Mouse (Mus musculus): ENCODE measurements around the gene Tmem108. TPM values are rescaled to one million over a fixed set of nuclear protein-coding genes. Genes with fewer than 3 reads are reported as not detected.

The Tmem108 gene
- total RNA-seq, 2 experiments from 2014 or later = 0.38 to 1.3 TPM

DNA sequence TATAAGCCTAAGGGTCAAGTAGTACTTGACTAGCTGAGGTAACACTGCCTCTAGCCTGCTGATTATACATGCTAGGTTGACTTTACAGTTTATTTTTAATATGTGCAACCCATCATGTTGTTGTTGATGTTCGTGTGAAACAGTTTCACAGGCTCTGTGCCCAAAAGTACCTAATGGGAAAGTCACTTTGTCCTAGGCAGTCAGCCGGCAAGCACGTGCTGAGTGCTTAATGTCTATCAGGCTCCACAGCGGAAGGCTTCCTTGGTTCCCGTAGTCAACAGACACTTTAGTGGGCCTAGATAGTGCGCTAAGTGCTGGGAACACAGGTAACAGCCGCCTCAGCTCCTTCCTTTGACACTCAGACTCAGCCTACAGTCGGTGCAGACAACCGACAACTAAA is 192.7 kb downstream of the Tmem108 start:
- no peak for ATAC-seq (replicated peaks; ENCODE audit: low FRiP score, low TSS enrichment, poor library complexity, severe bottlenecking)

DNA sequence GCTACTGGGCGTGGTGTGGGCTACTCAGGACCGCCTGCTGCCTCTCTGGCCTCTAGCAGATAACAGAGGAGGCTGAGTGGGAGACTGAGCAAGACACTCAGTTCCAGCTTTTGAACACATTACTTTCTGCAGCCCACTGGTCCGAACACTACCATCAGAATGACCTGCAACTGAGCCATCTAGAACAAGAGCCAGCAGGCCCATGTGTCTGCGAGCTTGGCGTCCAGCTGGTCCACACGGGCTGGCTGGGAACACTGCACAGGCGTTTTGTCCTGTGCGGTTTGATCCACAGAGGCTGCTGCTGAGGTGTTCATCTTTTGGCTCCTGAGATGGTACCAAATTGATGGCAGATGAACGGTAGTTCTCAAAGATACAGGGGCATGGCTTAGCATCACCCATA is 196.5 kb downstream of the Tmem108 start:
- no peak for ATAC-seq (replicated peaks; ENCODE audit: low FRiP score, low TSS enrichment, poor library complexity, severe bottlenecking)

DNA sequence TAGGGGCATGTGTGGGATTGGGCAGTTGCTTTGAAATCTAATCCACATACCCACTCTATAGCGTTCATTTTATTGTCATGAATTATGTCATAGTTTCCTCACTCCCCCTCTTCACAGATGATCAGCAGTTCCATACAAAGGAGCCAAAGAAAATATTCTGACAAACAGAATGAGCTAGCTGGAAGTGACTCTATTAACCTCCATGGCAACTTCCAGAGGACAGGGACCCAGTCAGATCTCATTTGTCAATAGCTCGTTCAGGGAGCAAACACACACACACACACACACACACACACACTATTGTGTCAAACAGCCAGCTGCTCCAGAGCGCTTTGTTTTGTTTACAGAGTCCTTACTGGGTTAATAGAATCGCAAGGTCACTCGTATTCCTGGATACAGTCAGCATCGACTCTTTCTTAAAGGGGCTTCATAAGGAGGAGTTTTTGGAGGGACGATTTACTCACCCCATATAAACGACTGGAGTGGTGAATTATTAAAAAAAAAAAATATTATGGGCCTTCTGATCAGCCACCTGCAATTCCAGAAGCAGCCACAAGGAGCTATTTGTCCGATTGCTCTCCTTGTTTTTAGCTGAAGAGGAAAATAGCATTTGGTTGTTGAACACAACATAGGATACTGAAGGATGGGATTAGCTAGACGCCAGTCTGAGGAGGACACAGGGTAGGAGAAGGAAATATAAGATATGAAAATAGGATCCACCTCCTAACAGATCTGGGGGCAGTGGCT is 197.6 kb downstream of the Tmem108 start:
- no peak for ATAC-seq (replicated peaks; ENCODE audit: low FRiP score, low TSS enrichment, poor library complexity, severe bottlenecking)

DNA sequence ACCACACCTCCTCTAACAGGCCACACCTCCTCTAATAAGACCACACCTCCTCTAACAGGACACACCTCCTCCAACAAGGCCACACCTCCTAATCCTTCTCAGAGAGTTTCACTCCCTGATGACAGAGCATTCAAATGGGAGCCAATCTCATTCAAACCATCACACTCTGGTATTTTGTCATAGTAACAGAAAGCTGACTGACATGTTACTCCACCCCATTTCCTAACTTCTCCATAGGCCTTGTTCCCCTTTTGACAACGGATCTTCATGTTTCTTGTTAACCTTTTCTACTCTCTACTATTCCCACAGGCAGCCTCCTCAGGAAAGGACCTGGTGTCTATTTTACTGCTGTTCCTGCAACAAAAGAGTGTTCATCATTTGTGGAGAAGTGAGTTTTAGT is 199.6 kb downstream of the Tmem108 start:
- no peak for ATAC-seq (replicated peaks; ENCODE audit: low FRiP score, low TSS enrichment, poor library complexity, severe bottlenecking)

DNA sequence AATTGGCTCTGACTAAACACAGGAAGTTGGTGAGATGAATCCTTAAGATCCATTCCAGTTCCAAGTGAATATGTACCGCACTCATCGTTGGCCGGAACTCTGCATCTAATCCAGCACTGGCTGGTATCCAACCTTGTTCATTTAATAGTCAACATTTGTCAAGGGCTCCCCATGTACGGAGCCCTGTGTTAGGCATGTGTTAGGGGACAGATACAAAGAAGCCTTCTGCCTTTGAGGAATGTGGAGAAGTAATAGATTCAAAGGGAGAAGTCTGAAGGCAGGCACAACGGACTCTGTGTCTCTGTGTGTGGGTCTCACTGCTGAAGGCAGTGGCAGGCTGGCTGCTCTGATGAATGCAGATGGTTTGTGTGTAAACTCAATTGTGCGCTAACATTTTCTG is 202.9 kb downstream of the Tmem108 start:
- no peak for ATAC-seq (replicated peaks; ENCODE audit: low FRiP score, low TSS enrichment, poor library complexity, severe bottlenecking)

DNA sequence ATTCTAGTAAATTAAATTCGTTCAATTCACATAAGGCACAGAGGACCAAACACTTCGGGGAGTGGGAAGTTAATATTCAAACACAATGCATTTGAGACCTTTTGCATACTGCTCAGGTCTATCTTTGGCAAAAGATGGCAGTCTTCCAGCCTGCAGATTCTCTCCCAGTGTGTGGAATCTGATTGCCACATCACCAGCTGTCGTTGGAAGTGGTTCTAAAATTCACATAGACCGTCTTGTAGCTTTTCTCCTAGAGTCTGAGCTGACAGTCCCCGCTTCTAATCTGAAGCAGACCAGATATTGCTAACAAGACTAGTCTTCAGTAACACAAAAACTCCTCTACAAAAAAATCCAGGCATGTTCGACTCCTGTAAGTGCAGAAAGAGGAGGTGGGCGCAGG is 203.4 kb downstream of the Tmem108 start:
- ATAC-seq (replicated peaks; ENCODE audit: low FRiP score, low TSS enrichment, poor library complexity, severe bottlenecking) = no peak

DNA sequence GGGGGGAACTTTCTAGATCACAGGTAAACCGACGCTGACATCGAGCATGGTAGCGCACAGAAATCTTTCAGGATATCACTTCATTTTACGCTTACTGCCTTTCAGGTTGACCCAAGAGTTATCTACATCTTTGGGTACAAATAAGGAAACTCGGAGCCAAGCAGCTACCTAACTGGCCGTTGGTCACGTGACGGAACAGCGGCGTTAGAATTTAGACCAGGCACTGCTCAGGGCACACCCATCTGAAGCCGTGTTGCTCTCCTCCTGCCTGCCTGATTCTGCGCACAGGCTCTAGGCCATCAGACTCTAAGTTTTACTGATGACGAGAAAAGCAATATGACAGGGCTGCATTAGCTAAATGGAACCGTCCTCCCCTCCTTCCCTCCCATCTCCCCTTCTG is 204.6 kb downstream of the Tmem108 start:
- no peak for ATAC-seq (replicated peaks; ENCODE audit: low FRiP score, low TSS enrichment, poor library complexity, severe bottlenecking)

DNA sequence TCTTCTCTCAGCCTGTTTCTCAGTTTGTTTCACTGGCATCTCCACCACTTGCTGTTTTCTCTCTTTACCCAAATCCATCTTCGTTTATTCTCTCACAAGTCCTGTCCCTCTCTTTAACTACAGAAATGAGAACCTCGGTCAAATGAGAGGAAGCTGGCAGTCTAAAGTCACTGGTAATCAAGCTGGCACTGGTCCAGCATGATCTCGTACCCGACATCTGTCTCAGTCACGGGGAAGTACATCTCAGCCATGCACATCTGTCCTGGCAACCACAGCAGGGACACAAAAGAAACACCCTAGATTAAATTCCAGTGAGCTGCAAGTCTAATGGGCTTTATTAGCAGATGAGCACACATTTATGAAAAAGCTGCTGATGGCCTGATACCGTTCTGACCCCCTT is 206.3 kb downstream of the Tmem108 start:
- ATAC-seq (replicated peaks; ENCODE audit: low FRiP score, low TSS enrichment, poor library complexity, severe bottlenecking) = no peak

DNA sequence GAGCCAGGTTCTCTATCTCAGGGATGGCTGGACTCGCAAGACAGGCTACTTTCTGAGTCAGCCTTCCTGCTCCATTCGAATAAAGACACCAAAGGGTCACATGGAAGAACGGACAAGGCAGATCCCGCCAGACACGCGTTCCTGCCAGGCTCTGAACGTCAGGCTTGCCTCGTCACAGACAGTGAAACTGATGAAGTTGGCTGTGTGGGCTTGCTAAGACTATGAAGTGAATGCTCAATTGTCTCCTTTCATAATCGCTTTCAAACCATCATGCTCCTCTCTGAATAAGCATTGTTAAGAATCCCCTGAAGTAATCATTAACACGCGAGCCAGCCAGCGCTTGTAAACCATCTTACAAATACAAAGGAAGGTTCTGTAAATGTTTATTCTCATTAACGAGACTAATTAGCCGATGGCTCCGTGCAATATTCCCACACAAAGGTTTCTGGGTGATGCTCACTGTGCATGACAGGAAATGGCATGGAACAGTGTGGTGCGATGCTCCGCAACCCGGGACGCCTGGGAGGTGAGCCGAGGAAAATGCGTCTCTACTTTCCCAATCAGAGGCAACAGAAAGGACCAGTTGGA is 210.9 kb downstream of the Tmem108 start:
- no peak for ATAC-seq (replicated peaks; ENCODE audit: low FRiP score, low TSS enrichment, poor library complexity, severe bottlenecking)

DNA sequence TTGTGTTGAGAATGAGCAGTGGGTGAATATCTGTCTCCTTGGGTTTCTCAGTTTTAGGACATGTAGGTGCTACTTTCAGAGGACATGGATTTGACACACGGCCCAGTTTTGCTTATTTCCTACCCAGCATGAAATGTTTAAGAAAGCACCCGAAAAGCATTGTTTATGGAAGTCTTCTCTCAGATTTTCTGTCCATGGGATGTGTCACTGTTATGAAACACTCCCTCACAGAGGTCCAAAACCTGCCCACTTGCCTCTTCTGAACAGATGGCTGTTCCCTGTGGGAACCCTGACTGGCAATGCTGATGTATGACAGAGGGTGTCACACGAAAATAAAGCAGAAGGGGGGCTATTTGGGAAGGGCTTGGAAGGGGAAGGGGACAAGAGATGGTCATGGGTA is 212.5 kb downstream of the Tmem108 start:
- no peak for ATAC-seq (replicated peaks; ENCODE audit: low FRiP score, low TSS enrichment, poor library complexity, severe bottlenecking)

DNA sequence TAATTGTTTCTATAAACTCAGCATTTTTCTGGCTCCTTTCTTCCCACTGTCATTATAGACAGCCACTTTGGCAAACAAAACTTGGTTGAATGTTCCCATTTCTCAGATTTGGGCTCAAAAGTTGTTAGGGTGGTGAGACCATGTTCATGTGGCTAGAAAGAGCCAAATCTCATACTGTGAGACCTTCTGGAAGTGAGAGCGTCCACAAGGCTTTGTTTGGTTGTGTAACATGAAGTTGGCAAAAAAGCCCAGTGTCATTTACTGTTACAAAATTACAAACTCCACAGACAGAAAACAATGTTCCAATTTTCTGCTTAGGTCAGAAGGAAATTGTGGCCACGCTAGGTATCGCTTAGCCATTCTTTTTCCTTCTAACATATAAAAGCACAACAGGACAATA is 213.0 kb downstream of the Tmem108 start:
- ATAC-seq (replicated peaks; ENCODE audit: low FRiP score, low TSS enrichment, poor library complexity, severe bottlenecking) = no peak

DNA sequence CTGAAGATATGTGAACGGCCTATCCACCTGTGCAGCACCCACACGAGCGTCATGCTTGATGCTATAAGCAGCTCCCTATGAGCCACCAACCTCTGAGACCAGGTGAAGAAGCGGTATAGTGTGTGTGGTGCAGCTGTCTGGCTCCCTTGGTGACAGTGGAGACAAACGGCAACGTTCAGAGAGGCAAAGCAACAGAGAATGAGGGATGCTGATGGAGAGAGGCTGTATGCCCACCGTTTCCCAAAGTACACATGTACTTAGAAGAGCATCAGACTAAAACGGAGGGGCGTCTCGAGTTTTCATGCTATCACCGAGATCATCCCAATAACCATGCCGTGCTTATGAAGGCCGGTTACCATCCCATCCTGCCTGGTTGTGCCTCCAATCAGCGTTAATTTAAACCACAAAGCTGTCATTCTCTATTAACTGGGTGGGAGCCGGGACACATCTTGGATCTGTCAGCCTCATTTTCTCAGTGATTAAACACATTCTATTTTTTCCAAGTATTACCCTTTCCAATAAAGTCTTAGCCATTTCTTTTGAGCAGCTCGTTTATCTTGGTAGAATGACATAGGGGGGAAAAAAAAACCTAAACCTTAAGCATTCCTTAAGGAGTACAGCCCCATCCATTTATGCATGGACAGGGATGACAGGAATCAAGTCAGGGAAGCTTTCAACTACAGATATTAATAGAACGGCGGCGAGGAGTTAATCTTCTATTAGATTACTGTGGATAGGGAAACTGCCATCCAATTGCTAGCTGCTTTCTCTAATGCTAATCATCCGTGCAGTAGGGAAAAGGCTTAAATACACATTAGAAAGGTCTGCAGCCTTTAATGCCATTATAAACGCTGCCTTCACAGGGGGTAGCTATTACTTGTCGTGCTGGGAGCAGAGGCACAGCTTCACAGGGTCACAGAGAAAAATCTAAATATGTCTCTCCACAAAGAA is 214.7 kb downstream of the Tmem108 start:
- ATAC-seq (replicated peaks; ENCODE audit: low FRiP score, low TSS enrichment, poor library complexity, severe bottlenecking) = no peak

DNA sequence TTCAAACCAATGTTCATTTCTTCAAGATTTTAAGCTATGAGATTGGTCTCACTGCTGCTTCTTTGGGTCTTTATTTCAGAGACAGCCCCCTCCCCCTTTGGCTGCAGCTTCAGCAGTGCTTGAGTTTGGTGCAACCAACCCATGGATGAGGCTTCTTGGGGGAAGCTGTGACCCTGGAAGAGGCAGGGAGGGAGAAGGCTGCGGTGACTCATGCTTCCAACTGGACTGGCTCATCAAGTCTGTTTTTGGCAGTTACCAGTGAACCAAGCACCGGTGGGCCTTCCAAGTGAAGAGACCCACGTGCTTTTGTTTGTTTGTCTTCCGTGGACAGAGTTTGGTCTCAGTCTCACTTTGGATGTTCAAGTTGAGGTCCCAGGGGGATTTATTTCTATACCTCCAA is 215.9 kb downstream of the Tmem108 start:
- ATAC-seq (replicated peaks; ENCODE audit: low FRiP score, low TSS enrichment, poor library complexity, severe bottlenecking) = no peak

DNA sequence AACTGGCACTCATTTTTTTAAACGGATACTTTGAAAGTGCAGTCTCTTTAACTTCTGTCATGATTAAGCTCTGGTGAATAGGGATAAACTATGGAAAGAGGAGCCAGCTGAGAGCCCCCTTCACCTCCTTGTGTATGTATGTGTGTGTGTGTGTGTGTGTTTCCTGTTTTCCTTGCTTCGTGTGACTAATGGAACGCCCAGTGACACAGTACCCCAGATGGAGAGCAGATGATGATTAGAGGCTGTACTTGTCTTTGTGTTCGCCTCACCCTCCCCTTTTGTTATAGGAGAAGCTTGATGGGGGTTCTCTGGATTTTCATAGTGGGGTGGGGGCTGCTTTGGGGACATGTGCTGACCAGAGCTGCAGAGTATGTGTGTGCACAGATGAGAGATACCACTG is 216.4 kb downstream of the Tmem108 start:
- no peak for ATAC-seq (replicated peaks; ENCODE audit: low FRiP score, low TSS enrichment, poor library complexity, severe bottlenecking)

DNA sequence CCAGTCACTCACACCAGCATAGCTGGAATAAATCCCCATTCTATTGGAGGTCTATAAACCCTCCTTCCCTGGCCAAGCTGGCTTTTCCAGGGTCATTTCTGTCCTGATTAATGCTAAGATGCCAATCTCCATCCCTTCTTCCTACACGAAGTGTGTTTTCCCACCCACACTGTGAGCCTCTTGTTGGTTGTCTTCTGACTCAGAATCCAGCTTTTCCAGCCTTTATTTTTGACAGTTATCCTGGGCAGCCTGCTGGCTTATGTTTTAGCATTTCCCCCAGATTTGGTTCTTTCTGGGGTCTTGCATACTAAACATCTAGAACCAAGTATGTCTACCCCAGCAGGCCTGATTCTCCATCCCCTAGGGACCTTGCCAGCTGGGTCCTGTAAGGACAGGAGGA is 217.0 kb downstream of the Tmem108 start:
- no peak for ATAC-seq (replicated peaks; ENCODE audit: low FRiP score, low TSS enrichment, poor library complexity, severe bottlenecking)

DNA sequence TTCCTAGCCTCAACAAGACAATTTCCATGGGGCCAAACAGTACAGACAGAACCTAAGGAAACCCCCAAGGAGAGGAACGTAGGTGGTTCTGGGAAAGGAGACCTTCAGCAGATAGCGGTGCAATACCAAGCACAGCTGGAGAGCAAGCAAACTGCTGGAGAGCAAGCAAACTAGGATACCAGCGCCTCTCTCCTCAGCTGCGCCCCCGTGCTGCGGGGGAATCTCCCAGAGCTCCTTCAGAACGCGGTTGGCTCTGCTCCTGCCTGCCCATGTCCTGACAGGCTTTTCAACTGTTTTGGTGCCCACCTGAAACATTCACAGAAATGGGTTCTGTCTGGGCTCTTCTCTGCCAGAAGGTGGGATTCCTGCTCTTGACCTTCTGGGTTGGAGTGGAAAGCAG is 221.1 kb downstream of the Tmem108 start:
- no peak for ATAC-seq (replicated peaks; ENCODE audit: low FRiP score, low TSS enrichment, poor library complexity, severe bottlenecking)

DNA sequence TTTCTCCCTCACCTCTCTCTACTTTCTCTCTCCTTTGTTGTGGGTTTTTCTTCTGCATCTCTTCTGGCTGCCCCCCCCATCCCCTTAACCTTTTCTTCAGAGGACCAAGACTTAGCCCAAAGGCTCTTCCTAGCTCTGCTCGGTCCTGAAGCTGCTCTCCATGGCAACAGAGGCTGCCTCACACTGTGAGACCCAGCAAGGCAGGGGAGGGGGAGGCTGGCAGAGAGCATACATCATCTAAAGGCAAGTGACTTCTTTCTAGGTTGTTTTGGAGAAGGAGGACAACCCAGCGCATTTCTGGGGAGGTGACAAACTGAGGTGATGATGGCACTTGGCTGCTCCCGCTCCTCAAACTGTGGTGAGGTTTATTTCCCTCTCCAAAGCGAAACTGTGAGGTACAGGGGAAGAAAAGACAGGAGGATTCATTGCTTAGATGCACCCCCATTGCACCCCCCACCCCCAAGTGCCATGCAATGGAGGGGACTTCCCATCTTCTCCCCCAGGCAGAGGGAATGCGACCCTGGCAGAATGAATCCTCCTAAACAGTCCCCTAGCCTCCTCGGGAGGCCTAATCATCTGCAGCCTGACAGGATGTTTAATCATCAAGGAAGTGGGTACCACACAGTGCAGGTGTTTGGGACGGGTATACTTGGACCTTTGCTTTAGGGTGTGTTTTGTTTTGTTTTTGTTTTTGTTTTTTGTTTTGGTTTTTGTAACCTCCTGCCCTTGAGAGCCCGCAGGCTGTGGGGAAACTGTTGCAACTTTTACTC is 223.4 kb downstream of the Tmem108 start:
- ATAC-seq (replicated peaks; ENCODE audit: low FRiP score, low TSS enrichment, poor library complexity, severe bottlenecking) = no peak

DNA sequence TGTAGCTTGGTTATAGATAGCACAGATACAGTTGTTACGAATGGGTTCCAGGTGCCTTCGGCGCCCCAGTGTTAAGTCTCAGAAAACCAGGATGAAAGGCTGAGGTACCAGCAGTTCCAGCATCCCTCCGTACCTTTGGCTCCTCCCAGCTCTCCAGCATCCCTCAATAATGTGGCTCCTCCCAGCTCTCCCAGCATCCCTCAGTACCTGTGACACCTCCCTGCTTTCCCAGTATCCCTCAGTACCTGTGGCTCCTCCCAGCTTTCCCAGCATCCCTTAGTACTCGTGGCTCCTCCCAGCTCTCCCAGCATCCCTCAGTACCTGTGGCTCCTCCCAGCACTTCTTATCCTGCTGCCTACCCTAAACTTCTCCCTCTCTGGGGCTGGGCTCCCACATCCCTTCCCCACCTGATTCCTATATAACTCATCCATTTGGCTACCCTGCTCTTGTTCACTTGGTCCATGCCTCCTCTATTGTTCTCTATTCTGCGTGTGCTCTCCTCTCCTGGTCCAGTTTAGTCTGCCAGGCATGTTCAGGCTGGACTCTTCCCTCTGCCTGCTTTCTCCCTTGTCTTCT is 225.5 kb downstream of the Tmem108 start:
- ATAC-seq (replicated peaks; ENCODE audit: low FRiP score, low TSS enrichment, poor library complexity, severe bottlenecking) = no peak

DNA sequence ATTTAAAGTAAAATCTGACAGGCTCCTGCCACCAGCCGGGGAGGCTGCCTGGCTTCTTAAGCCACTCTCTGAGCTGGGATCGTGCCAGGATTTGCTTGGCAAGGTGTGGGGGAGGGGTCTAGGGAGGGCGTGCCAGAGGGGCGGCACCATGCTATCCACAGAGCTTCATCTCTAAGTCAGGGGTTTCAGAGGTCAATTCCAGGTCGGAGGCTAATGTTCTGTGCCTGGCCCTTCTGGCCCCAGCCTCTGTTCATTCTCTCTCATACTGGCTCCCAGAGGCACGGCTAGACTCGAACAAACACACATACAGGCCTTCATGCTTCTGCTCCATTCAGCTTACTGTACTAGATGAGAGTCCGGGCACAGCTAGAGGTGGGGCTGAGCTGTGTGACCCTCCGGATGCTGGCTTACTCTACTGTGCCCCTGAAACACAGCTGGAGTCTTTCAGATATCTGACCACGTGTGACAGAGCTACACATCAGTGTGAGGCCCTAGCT is 236.5 kb downstream of the Tmem108 start:
- ATAC-seq (replicated peaks; ENCODE audit: low FRiP score, low TSS enrichment, poor library complexity, severe bottlenecking) = no peak

Data from megakaryocyte-erythroid progenitor cell, adult 5-6 weeks (primary cell).